24 mouse cellular contexts compared by ENCODE assay signal in genomic region chr4:119975822-119976221, GRCm38 (mm10).
"Had no signal": no experiment of that assay in that cellular context is flagged by ENCODE, and none has a peak within 500 bp of the region (broad histone marks: within the 10 kb centered on the region; RNA-seq: fewer than 3 reads in every experiment).

No protein-coding gene starts in this region.

- H3K4me3 ChIP-seq: kidney, embryonic 15.5 days; limb, embryonic 10.5 days; limb, embryonic 13.5 days; liver, embryonic 12.5 days; liver, embryonic 15.5 days; lung, embryonic 15.5 days; megakaryocyte, embryonic 14.5 days; midbrain, embryonic 12.5 days; midbrain, embryonic 15.5 days had no signal

- H3K27me3 ChIP-seq: kidney, embryonic 15.5 days; liver, embryonic 15.5 days; lung, embryonic 15.5 days; midbrain, embryonic 12.5 days; midbrain, embryonic 15.5 days had no signal

- DNase-seq: kidney, adult 11 months; kidney, adult 8-10 months; kidney, postnatal 10 days; kidney, postnatal 36 days; liver; lung, adult 18-20 months; lung, postnatal 10 days; lung, postnatal 36 days; right cerebral cortex, adult 18-20 months; right cerebral cortex, postnatal 14 days; right cerebral cortex, postnatal 4 days; thymus, adult 2 months; thymus, postnatal 14 days; thymus, postnatal 4 days had no signal

- H3K9ac ChIP-seq: kidney, embryonic 15.5 days; limb, embryonic 13.5 days; liver, embryonic 12.5 days; liver, embryonic 15.5 days; lung, embryonic 15.5 days; midbrain, embryonic 12.5 days; midbrain, embryonic 15.5 days had no signal

- H3K4me2 ChIP-seq: kidney, embryonic 15.5 days; limb, embryonic 13.5 days; liver, embryonic 12.5 days; liver, embryonic 15.5 days; lung, embryonic 15.5 days; midbrain, embryonic 12.5 days; midbrain, embryonic 15.5 days had no signal

- H3K27ac ChIP-seq: kidney, embryonic 15.5 days; limb, embryonic 10.5 days; limb, embryonic 13.5 days; liver, embryonic 12.5 days; liver, embryonic 15.5 days; lung, embryonic 15.5 days; midbrain, embryonic 12.5 days; midbrain, embryonic 15.5 days; stomach, postnatal 0 days had no signal

- H3K4me1 ChIP-seq: kidney, embryonic 15.5 days; liver, embryonic 12.5 days; liver, embryonic 15.5 days had no signal

- ATAC-seq: liver, embryonic 12.5 days; midbrain, embryonic 15.5 days had no signal

- H3K9me3 ChIP-seq: kidney, embryonic 15.5 days; limb, embryonic 10.5 days; limb, embryonic 13.5 days; liver, embryonic 12.5 days; liver, embryonic 15.5 days; lung, embryonic 15.5 days; megakaryocyte, embryonic 14.5 days; midbrain, embryonic 12.5 days; midbrain, embryonic 15.5 days had no signal

- H3K36me3 ChIP-seq: kidney, embryonic 15.5 days; limb, embryonic 10.5 days; limb, embryonic 13.5 days; liver, embryonic 12.5 days; liver, embryonic 15.5 days; lung, embryonic 15.5 days; midbrain, embryonic 12.5 days; midbrain, embryonic 15.5 days had no signal
